Mouse (Mus musculus) ES-CJ7 (cell line): Measurements from ENCODE around the gene Glce.

Source experiments
- DNase-seq: peaks from one replicate; pipeline ENCODE4 v3.0.0; 2011; ENCODE audit warnings: low read depth, low spot score

Glce gene

DNA sequence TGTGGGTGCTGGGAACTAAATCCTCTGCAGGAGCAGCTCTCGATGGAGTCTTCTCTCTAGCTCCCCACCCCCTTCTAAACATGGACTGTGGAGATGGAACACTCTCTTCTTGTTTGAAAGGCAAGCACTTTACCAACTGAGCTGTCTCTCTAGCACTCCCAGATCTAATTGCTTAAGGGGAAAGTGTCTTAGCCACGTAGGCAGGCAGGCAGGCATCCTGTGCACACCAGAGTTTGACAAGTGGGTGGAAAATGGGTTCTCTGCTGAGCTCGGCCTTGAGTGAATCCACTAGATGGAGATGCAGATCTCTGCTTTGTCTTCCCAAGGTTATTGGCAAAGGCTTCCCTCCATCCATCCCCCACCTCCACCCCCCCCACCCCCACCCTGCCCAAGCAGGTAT is 94.4 kb downstream of the Glce start:
- DNase-seq, result no peak

DNA sequence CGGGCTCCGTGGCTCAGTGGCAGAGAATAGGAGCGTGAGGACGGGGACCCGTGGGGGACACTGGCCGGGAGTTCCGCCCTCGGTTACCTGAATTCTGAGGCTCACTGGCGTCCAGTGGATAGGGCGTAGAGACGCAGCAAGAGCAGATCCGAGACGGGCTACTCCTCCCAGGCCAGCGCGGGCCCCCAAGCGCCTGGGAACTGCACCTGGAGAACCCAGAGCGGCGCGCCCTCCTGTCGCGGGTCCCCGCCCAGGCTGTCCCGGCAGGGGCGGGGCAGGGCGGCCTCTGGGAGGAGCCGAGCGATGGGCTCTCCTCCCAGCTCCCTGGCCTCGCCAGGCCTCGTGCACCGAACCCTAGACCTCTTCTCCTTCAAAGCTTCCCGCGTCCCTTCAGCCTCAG is 95.9 kb downstream of the Glce start, which contains the start of gene Paqr5:
Paqr5 (minus strand) TSS at position 257 of the 400 bp plus-strand sequence.
- DNase-seq, result peak; percentile 26

DNA sequence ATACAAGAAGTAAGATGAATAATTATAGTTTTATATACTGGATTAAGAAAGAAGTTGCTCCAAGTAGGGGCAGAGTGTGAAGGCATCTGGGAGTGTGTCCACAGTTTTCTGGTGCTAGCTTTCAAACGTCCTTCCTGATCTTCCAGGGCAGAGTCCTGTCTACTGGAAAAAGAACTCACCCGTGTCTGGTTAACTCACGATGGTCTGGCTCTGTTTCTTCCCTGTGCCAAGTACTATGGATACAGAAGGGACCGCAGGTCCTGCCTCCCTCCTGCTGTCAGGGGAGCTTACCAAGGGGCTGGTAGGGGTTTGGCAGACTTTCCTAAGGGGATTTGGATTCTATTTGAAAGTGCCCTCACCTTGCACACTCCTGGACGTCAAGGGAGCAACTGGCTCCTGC is 97.4 kb downstream of the Glce start:
- DNase-seq, result no peak

DNA sequence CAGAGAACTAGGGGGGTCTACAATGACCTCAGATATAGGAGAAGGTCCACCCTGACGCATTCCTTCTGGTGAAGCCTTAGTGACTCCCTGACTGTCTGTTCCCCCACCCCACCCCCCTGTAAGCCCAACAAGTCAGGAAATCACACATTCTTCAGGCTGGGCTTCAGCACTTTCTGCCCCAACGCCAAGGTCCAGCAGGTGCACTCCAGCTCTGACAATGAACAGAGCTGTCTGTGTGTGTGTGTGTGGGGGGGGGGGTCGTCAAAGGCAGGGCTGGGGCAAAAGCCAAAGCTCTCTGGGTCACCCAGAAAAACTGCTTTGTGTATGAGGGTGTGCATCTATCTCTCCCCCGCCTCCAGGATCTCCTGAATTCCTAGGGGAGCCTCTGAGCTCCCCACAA is 98.6 kb downstream of the Glce start:
- no peak for DNase-seq

DNA sequence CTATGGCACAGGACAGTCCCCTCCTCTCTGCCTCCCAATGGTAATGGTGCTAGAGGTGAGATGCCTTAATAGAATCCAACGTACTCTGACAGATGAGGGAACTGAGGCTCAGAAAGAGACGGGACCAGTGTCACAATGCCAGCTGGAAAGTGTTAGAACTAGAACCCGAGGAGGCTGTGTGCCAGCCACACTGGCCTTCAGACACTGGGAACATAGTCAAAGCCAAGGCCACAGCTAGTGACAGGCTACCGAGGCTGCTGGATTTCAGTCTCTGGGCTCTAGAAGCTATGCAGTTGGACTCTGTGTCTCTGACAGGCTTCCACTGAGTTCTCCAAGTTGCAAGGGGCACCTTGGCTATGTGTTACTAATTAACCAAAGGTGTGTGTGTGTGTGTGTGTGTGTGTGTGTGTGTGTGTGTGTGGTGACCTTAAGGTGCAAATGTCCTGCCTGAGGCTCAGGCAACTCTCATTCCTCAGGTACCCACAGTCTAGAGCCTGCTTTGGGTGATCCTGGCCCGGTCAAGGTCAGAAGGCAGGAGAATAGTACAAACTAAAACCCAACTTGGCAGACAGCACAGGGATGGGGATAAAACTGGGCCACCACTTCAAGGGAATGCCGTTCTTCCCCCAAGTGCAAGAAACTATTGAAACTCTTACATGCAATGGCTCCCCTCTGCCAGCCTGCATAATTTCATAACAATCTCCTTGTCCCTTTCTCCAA is 99.3 kb downstream of the Glce start:
- DNase-seq, result no peak

DNA sequence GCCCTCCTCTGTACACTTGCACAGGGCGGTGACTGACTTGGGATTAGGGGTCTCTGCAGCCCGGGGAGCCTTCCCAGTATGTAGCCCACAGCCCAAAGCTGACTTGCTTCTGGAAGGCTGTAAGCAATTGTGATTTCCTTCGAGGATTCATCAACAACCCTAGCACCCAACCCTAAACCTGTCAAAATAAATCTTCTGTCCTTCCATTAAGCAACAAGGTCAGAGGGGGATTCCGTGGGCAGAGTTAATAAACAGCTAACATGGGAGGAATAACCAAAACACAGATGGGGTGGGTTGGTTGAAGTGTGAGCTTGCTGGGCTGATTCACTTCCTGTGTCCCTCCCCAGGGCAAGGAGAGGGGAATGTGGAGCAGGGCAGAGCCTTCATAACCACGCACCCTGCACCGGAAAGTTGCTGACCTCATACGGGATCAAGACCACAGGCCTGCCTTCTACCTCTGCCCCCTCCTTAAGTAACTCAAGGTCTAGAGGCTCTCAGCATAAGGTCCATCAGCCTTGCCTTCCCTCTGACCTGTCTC is 100.8 kb downstream of the Glce start:
- DNase-seq, result no peak

DNA sequence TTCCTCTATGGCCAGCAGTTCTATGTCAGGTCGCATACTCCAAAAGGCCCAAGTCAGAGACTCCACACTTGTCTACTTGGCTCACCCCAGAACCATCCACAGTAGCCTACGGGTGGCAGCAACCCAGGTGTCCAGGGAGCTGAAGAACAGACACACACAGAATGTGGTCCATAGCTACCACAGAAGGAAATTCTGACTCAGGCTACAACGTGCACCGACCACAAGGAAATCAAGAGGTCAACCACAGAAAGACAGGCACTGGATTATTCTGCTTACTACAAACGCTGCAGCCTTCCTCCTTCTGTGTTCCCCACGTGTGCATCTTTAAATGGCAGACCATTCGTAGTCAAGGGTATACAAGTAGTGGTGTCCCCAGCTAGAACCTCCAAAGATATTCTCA is 102.2 kb downstream of the Glce start:
- no peak for DNase-seq

DNA sequence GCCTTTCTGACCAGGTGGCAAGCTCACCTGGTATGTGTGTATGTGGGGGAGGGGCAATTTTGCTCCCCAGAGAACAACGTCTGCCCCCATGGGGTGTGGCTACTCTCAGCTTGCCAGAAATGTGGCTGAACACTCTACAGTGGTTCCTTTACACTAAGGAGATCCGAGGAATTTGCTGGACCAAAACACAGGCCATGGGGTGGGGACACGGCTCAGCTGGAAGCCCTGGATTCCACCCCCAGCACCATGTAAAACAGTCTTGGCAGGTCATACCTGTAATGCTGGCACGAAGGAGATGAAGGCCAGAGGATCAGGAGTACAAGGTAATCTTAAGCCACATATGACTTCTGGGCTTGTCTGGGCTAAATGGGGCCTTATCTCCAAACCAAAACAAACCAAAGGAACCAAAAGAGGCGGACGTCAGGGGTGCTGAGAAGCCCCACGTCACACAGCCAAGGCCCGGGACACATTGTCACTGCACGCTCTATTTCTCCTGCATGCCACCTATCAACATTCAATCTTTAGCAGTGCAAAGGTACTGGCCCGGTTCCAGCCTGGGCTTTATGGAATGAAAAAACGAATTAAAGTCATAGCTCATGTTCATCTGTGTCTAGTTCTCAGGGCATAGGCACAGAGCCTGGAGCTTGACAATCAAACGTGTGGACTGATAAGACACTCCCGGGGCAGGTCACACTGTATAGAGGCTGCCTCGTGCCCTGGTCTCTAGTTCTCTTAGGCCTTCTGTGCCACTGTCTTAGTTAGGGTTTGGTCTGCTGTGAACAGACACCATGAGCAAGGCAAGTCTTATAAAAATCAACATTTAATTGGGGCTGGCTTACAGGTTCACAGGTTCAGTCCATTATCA is 104.0 kb downstream of the Glce start:
- no peak for DNase-seq

DNA sequence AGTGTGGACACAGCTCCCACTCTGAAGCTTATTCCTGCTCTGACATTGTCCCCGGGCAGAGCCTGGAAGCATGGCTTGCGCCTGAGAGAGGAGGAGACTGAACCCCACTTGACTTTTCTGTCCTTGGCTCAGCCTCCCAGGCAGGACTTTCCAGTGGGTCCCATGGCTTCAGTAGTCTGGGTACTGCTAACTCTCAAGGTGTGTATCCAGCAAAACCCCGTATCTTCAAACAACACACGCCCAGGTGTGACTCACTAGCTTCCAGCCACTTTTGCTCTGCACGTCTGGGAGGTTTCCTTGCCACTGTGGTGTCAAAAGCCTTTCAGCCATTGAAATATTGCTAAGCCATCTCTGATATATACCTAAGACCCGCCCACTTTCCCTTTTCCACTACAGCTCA is 105.1 kb downstream of the Glce start:
- DNase-seq, result no peak

DNA sequence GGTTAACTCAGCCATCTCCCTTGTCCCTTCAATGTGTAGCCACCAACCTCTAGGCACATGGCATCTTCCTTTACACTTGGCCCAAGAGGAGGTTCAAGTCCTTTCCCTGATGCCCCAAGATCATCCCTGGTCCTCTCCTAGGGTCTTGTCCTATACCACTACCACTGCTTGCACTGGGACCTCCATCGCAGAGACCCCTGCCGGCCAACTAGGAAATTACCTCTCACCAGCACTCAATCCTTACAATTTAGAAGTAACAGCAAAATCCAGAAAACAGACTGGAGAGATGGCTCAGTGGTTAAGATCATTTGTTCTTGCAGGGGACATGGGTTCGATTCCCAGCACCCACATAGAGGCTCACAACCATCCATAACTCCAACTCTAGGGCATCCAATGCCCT is 107.0 kb downstream of the Glce start:
- peak; percentile 14 for DNase-seq

DNA sequence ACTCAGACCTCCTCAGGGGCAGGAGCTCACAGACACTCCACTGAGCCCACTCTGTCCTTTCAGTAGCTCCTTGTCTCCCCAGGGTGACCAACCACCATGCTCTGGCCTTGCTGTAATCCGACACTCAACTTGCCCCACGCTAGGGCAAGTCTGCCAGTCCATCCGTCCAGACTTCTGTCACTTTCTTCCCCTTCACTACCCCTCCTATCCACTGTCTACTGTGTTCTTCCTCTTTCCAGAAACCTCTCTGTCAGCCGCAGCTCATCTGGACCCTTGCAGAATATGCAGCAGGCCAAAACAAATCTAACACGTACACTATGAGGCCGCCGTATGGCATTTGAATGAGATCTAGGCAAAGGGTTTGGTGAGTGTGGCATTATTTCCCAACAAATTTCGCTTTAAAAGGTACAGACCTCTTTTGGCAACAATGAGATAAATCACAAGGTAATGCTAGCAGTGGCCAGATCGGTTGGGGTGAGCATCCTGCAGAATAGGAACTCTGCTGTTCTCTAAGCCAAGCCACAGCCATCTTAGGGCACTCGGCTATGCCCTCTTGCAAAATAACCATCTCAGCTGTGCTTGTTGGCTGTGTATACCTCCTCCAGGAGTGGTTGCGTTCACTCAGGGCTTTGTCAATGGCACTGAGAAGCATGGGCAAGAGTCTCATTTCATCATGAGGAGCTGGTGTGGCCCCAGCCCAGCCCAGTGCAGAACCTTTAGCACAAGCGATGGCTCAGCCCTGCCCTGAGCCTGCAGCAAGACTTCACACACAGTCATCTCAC is 108.9 kb downstream of the Glce start:
- no peak for DNase-seq

DNA sequence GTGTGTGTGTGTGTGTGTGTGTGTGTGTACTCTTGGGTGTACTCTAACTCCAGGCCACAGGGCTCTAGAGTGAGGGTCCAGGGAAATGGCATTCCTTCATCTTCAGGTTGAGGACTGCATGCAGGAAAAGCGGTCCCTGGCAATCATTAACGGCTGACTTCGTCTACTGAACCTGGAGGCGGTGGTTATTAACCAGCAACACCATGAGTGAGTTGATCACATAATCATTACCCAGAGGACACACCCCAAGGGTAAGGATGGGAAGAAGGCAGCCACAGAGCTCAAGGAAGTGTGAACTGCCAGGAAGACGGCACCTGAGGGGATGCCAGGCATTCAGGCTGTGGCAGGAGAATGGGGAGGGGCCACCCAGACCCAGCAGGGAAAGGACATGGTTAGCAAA is 114.1 kb downstream of the Glce start:
- DNase-seq, result no peak
